Mouse (Mus musculus): ENCODE measurements at regions not wholly inside any gene's neighbourhood (a gene's known extent, or its start where the extent isn't known, plus 50 kb on each side); places are given as distances from the start of the nearest gene placed in this dataset.

DNA sequence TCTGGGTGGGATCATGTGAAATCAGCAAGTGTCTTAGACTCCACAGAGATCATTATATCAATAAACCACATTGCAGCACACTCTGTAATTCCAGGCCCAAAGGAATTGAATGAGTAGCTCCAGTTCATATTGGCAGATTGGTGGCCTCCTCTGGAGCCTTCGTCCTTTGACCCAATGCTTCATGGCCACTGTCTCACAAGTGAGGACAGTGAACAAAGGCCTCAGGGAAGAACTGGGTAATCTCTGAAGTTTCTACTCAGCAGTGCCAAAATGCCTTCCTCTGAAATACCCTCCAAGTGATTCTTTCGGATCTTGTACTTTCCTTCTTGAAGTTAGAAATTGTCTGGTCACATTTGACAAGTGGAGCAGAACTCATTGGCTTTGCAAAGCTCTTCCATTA lies 135.8 kb upstream of the Fam84a start:
- TF ChIP-seq CTCF (IDR thresholded peaks at IDR 0.05; ENCODE audit: insufficient read depth, low read depth, low read length) (no peak), POLR2A (IDR thresholded peaks at IDR 0.05; ENCODE audit: insufficient read depth, low read depth, low read length) (no peak)

Measured in olfactory bulb, adult 2 months (tissue).